Mouse (Mus musculus): ENCODE measurements at regions not wholly inside any gene's neighbourhood (a gene's known extent, or its start where the extent isn't known, plus 50 kb on each side); places are given as distances from the start of the nearest gene placed in this dataset.

GRCm38 (mm10) chr4:131298011-131298674 lies 354.0 kb downstream of the Matn1 start:
- TF ChIP-seq CTCF (IDR thresholded peaks at IDR 0.05; ENCODE audit: control insufficient read depth, insufficient read depth, low read length) (no peak), POLR2A (IDR thresholded peaks at IDR 0.05; ENCODE audit: borderline replicate concordance, control insufficient read depth, low read depth, low read length) (no peak)

Data from bone marrow, adult 2 months (tissue).